Mouse (Mus musculus) C2C12 (cell line): ENCODE data around the gene Cth. TPM values are rescaled to one million over a fixed set of nuclear protein-coding genes. Genes with fewer than 3 reads are reported as not detected.

ENCODE experiments used
- H3K27me3 ChIP-seq: one replicate; pipeline ENCODE4 v1.6.1; 2011; ENCODE audit not compliant: control insufficient read depth, insufficient read depth, insufficient read length
- H3K36me3 ChIP-seq: one replicate; pipeline ENCODE4 v1.6.1; 2011; ENCODE audit not compliant: control insufficient read depth, insufficient read depth
- H3K4me3 ChIP-seq: one replicate; pipeline ENCODE4 v1.5.1; 2011; ENCODE audit warnings: mild to moderate bottlenecking, control low read depth; ENCODE audit not compliant: poor library complexity, insufficient read depth, severe bottlenecking
- H3K79me2 ChIP-seq: one replicate; pipeline ENCODE4 v1.6.1; 2011; ENCODE audit not compliant: control insufficient read depth, insufficient read depth
- H3K79me3 ChIP-seq: one replicate; pipeline ENCODE4 v1.6.1; 2011; ENCODE audit warnings: low read depth, control low read depth
- H3ac ChIP-seq: one replicate; pipeline ENCODE3; 2011; ENCODE audit warnings: low read depth; ENCODE audit not compliant: control insufficient read depth, insufficient read length
- CEBPB ChIP-seq: IDR thresholded peaks from one replicate; pipeline ENCODE4 v1.6.1; 2011; ENCODE audit warnings: low read depth, mild to moderate bottlenecking, control low read depth, moderate library complexity
- CTCF ChIP-seq: IDR thresholded peaks from one replicate; pipeline ENCODE4 v1.5.1; 2011; ENCODE audit not compliant: control insufficient read depth, insufficient read depth, insufficient read length
- FOSL1 ChIP-seq: IDR thresholded peaks from one replicate; pipeline ENCODE4 v1.8.0; 2011; ENCODE audit warnings: mild to moderate bottlenecking, low read length; ENCODE audit not compliant: poor library complexity, insufficient read depth, severe bottlenecking
- MAX ChIP-seq: IDR thresholded peaks from one replicate; pipeline ENCODE4 v1.6.1; 2011; ENCODE audit warnings: mild to moderate bottlenecking, control low read depth
- MYOD1 ChIP-seq: IDR thresholded peaks from one replicate; pipeline ENCODE4 v1.6.1; 2011; ENCODE audit warnings: low read depth; ENCODE audit not compliant: control insufficient read depth, insufficient read length
- MYOG ChIP-seq: IDR thresholded peaks from one replicate; pipeline ENCODE4 v1.6.1; 2011; ENCODE audit not compliant: control insufficient read depth, insufficient read length; ENCODE audit errors: extremely low read depth
- USF1 ChIP-seq: IDR thresholded peaks from one replicate; pipeline ENCODE4 v1.6.1; 2011; ENCODE audit warnings: low read depth, mild to moderate bottlenecking, control low read depth, moderate library complexity
- polyA plus RNA-seq: library from polyadenylated mRNA; unstranded; fragments of >200 nt; fragmentation: generic; extraction: Trizol; gene quantifications from one replicate; pipeline ENCODE4 v1.2.1, GENCODE M21; 2012; ENCODE audit warnings: missing spikeins

Gene Cth
- polyA plus RNA-seq, 1 experiment: 11.5 TPM

GRCm38 (mm10) chr3:157867836-157868235 lies 57.0 kb downstream of the Cth start:
- Histone ChIP-seq H3K79me3 (no peaks in the 10 kb centered on the region), H3K27me3 (no peaks in the 10 kb centered on the region), H3K36me3 (no peaks in the 10 kb centered on the region), H3K79me2 (no peaks in the 10 kb centered on the region), H3ac (no peak overlapping the region), H3K4me3 (no peak overlapping the region)
- TF ChIP-seq FOSL1: no peak
- TF ChIP-seq CTCF: no peak
- no peak for TF ChIP-seq USF1
- no peak for TF ChIP-seq MAX
- no peak for TF ChIP-seq CEBPB

GRCm38 (mm10) chr3:157866251-157866650 lies 58.6 kb downstream of the Cth start:
- no peaks in the 10 kb centered on the region for H3K79me3 ChIP-seq
- no peak overlapping the region for H3ac ChIP-seq
- H3K4me3 ChIP-seq: no peak overlapping the region
- H3K79me2 ChIP-seq: no peaks in the 10 kb centered on the region
- no peak for TF ChIP-seq CTCF
- no peaks in the 10 kb centered on the region for H3K27me3 ChIP-seq
- no peaks in the 10 kb centered on the region for H3K36me3 ChIP-seq

- no peak for TF ChIP-seq CEBPB
- TF ChIP-seq CTCF: no peak
- no peak for TF ChIP-seq MYOG
- TF ChIP-seq MYOD1: no peak
- no peak for TF ChIP-seq USF1
- TF ChIP-seq MAX: no peak
- no peak for TF ChIP-seq FOSL1
Measured at GRCm38 (mm10) chr3:157865848-157866247, 59.0 kb downstream of the Cth start.

GRCm38 (mm10) chr3:157865431-157865830 lies 59.4 kb downstream of the Cth start:
- H3K4me3 ChIP-seq: no peak overlapping the region
- H3ac ChIP-seq: no peak overlapping the region
- no peaks in the 10 kb centered on the region for H3K36me3 ChIP-seq
- no peaks in the 10 kb centered on the region for H3K79me3 ChIP-seq
- H3K27me3 ChIP-seq: no peaks in the 10 kb centered on the region
- H3K79me2 ChIP-seq: no peaks in the 10 kb centered on the region
- TF ChIP-seq USF1 (no peak), MYOD1 (no peak), CTCF (no peak), MAX (no peak), CEBPB (no peak), MYOG (no peak), FOSL1 (no peak)

More at GRCm38 (mm10) chr3:157865848-157866247, 59.0 kb downstream of the Cth start:
- H3K79me2 ChIP-seq: no peaks in the 10 kb centered on the region
- no peaks in the 10 kb centered on the region for H3K79me3 ChIP-seq
- no peaks in the 10 kb centered on the region for H3K27me3 ChIP-seq
- no peaks in the 10 kb centered on the region for H3K36me3 ChIP-seq
- H3K4me3 ChIP-seq: no peak overlapping the region
- no peak overlapping the region for H3ac ChIP-seq

- no peak overlapping the region for H3K4me3 ChIP-seq
- H3K79me3 ChIP-seq: no peaks in the 10 kb centered on the region
- no peak overlapping the region for H3ac ChIP-seq
- H3K79me2 ChIP-seq: no peaks in the 10 kb centered on the region
- no peaks in the 10 kb centered on the region for H3K27me3 ChIP-seq
- TF ChIP-seq FOSL1 (no peak), MYOD1 (no peak), USF1 (no peak), CTCF (no peak), MYOG (no peak), MAX (no peak), CEBPB (no peak)
- no peaks in the 10 kb centered on the region for H3K36me3 ChIP-seq
Measured at GRCm38 (mm10) chr3:157852806-157853205, 72.1 kb downstream of the Cth start.

GRCm38 (mm10) chr3:157848503-157848902 lies 76.4 kb downstream of the Cth start:
- Histone ChIP-seq H3K4me3 (no peak overlapping the region), H3K79me2 (no peaks in the 10 kb centered on the region), H3K36me3 (no peaks in the 10 kb centered on the region), H3K27me3 (no peaks in the 10 kb centered on the region), H3ac (no peak overlapping the region), H3K79me3 (no peaks in the 10 kb centered on the region)
- no peak for TF ChIP-seq CTCF
- no peak for TF ChIP-seq MYOG
- TF ChIP-seq MAX: no peak
- no peak for TF ChIP-seq FOSL1
- TF ChIP-seq MYOD1: no peak
- TF ChIP-seq CEBPB: no peak
- no peak for TF ChIP-seq USF1
